Mouse (Mus musculus): Measurements from ENCODE around the gene Acrbp.

DNA sequence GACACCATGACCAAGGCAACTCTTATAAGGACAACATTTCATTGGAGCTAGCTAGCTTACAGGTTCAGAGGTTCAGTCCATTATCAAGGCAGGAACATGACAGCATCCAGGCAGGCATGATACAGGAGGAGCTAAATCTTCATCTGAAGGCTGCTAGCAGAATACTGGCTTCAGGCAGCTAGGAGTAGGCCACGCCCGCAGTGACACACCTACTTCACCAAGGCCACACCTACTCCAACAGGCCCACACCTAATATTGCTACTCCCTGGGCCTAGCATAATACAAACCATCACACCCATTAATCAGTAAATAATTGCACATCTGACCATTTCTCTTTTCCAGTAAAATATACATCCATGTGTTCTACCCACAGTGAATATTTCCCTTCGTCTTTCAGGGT is 31.8 kb upstream of the Acrbp start:
- TF ChIP-seq CTCF (IDR thresholded peaks at IDR 0.05; ENCODE audit: borderline replicate concordance, insufficient read depth, low read length), result no peak
- TF ChIP-seq POLR2A (IDR thresholded peaks at IDR 0.05; ENCODE audit: low read depth, low read length), result no peak

All from embryonic fibroblast, embryonic 13.5 days (primary cell).